Mouse (Mus musculus) granulocyte monocyte progenitor cell, adult 5-6 weeks (primary cell): Measurements from ENCODE around the gene Skiv2l. TPM values are rescaled to one million over a fixed set of nuclear protein-coding genes. Genes with fewer than 3 reads are reported as not detected.
"Not testable (repeated sequence)": the region's sequence is repeated elsewhere in the genome, so short reads cannot be mapped to it uniquely, and the experiment has no call there.

Experiments
- ATAC-seq: replicated peaks from 2 replicates; pipeline ENCODE4 v1.8.0; 2016; ENCODE audit warnings: mild to moderate bottlenecking, moderate TSS enrichment, inconsistent platforms; ENCODE audit not compliant: poor library complexity, severe bottlenecking
- total RNA-seq, 2 experiments: library from RNA; stranded (forward) in 1 of 2; stranded (reverse) in 1 of 2; fragments of 200-712, 200-1000 nt in 1 of 2; fragments of >200 nt in 1 of 2; fragmentation: Nextera tagmentation in 1 of 2; gene quantifications; 2 replicates each; pipeline ENCODE4 v1.2.3; 2014 to 2017

Gene Skiv2l
- total RNA-seq, 2 experiments from 2014 or later: 29.3 to 48.4 TPM

GRCm38 (mm10) chr17:34836155-34836855 is 13.7 kb downstream of the Skiv2l start:
- ATAC-seq: peak; percentile 63

DNA sequence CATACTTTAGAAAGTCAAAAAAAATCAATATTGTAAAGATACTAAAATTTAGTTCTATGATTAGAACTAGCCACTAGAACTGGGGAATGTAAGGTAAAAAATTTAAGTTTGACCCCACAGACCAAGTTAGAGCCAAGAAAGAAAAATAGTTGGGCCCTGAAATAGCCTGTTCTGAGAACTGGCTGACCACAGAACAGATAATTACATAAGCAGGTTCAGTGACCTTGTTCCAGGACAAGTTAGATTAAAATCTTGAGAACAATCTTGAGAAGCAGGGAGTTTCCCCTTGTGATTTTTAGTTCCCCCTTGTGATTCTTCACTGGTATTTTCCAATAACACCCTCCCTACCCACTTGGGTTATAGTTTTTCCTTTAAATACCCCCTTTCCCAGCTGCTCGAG is 19.2 kb downstream of the Skiv2l start:
- not testable (repeated sequence) for ATAC-seq

GRCm38 (mm10) chr17:34814818-34815370 is 35.1 kb downstream of the Skiv2l start:
- no peak for ATAC-seq

- ATAC-seq: not testable (repeated sequence)
Observed at GRCm38 (mm10) chr17:34813747-34814146, 36.3 kb downstream of the Skiv2l start.

- no peak for ATAC-seq
Observed at GRCm38 (mm10) chr17:34811275-34811674, 38.7 kb downstream of the Skiv2l start.

GRCm38 (mm10) chr17:34810811-34811210 is 39.2 kb downstream of the Skiv2l start:
- ATAC-seq: not testable (repeated sequence)

- ATAC-seq: not testable (repeated sequence)
Observed at GRCm38 (mm10) chr17:34810411-34810810, 39.6 kb downstream of the Skiv2l start.

GRCm38 (mm10) chr17:34808599-34809205 is 41.3 kb downstream of the Skiv2l start:
- ATAC-seq: no peak

DNA sequence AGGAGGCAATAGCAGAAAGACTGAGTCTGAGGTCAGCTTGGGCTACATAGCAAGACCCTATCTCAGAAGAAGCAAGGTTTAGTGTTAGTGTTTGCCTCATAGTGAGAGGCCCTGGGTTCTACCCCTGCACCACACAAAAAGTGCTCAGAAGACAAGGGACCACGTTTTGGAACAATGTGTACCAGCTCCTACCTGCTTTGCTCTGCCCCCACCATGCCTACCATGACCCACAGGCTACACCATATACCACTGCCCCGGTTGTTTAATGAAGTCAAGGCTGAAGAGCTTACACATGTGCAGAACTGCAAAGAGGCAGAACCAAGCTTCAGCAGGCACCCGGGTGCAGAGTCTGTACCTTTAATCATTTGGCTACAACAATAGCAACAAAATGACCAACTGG is 42.8 kb downstream of the Skiv2l start:
- no peak for ATAC-seq

DNA sequence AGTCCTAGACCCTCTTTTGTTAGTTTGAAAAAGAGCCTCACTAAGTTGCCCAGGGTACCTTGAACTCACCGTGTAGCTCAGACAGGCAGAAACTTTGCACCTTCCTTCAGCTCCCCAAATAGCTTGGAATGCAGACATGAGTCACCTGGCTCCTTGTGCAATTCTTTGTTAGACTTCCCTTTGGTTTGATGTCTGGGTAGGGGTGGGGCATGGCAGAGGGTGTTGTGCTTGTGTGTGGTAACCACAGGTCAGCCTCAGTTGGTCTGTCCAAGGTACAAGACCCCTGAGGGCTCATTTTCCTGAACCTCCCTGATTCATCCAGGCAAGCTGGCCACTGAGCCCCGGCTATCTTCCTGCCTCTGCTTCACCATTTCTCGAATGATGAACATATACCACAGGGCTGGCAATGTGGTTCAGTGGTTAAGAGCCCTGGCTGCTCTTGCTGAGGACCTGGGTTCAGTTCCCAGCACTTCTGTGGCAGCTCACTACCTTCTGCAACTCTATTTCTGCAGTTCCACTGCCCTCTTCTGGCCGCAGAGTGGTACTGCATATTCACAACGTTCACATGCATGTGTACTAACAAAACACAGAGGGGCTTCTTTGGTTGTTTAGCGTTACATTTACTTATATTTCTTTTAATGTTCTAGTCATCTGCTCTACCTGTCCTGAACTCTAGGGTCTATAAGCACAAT is 45.0 kb downstream of the Skiv2l start:
- no peak for ATAC-seq

GRCm38 (mm10) chr17:34804301-34804700 is 45.7 kb downstream of the Skiv2l start, which contains the start of gene Cyp21a1:
Cyp21a1 (minus strand) TSS chr17:34804561.
- not testable (repeated sequence) for ATAC-seq

GRCm38 (mm10) chr17:34803367-34803766 is 46.6 kb downstream of the Skiv2l start:
- not testable (repeated sequence) for ATAC-seq

- not testable (repeated sequence) for ATAC-seq
Observed at GRCm38 (mm10) chr17:34802756-34803155, 47.3 kb downstream of the Skiv2l start.

GRCm38 (mm10) chr17:34800781-34801305 is 49.2 kb downstream of the Skiv2l start:
- not testable (repeated sequence) for ATAC-seq

- ATAC-seq: no peak
Observed at GRCm38 (mm10) chr17:34799531-34799925, 50.5 kb downstream of the Skiv2l start.

DNA sequence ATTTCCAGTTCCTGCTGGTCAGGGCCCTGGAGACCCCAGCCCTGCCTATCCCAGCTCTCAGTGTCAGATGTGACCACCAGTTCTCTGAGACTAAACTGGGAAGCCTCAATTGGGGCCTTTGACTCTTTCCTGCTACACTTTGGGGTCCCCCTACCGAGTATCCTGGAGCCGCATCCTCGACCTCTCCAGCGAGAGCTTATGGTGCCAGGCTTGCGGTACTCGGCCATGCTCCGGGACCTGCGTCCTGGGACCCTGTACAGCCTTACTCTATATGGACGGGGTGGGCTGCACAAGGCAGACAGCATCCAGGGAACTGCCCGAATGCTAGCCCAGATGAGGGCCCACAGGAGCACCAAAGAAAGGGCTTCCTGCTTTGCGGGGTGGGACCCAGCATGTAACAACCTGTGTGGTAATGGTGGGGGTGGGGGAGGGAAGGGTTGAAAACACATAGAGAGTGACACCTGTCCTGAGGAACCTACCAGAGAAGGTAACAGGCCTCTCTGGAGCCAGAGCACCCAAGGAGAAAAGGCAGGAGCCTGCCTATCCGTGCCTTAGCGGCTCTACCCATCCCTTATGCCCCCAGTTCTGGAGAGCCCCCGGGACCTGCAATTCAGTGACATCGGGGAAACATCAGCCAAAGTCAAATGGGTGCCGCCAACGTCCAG is 51.0 kb downstream of the Skiv2l start:
- no peak for ATAC-seq

DNA sequence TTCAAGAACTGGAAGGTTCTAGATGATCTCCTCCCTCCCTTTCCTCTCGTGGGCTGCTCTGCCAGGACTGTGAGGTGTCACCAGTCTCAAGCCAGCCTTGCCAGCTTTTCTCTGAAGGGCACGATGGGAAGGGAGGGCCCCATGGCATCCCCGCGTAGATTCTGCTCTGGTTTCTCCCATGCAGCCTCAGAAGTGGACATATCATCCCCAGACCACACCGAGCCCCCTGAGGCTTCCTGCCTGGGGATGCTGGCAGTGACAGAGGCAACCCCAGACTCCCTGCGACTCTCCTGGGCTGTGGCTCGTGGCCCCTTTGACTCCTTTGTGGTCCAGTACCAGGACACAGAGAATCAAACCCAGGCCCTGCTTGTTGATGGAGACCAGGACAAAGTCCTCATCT is 51.9 kb downstream of the Skiv2l start:
- ATAC-seq: not testable (repeated sequence)

GRCm38 (mm10) chr17:34797211-34797995 is 52.6 kb downstream of the Skiv2l start:
- ATAC-seq: not testable (repeated sequence)
